Comparison of ENCODE assay signal across 28 mouse cellular contexts in genomic region chr12:99969906-99970305, GRCm38 (mm10). TPM values are rescaled to one million over a fixed set of nuclear protein-coding genes. Genes with fewer than 3 reads are reported as not detected.
"Had no signal": no experiment of that assay in that cellular context is flagged by ENCODE, and none has a peak within 500 bp of the region (broad histone marks: within the 10 kb centered on the region; RNA-seq: fewer than 3 reads in every experiment).

No protein-coding gene starts in this region.

- H3K27ac ChIP-seq: left cerebral cortex, adult 2 months; limb, embryonic 12.5 days; limb, embryonic 13.5 days; limb, embryonic 15.5 days; liver, embryonic 12.5 days; liver, embryonic 13.5 days; liver, embryonic 14.5 days; liver, embryonic 15.5 days; lung, embryonic 15.5 days; macrophage; midbrain, embryonic 10.5 days; midbrain, embryonic 12.5 days; midbrain, embryonic 13.5 days; midbrain, embryonic 15.5 days had no signal

- H3K36me3 ChIP-seq: limb, embryonic 12.5 days; limb, embryonic 13.5 days; limb, embryonic 15.5 days; liver, embryonic 12.5 days; liver, embryonic 13.5 days; liver, embryonic 15.5 days; lung, embryonic 15.5 days; midbrain, embryonic 10.5 days; midbrain, embryonic 12.5 days; midbrain, embryonic 13.5 days; midbrain, embryonic 15.5 days had no signal

- H3K4me3 ChIP-seq: left cerebral cortex, adult 2 months; limb, embryonic 12.5 days; limb, embryonic 13.5 days; limb, embryonic 15.5 days; liver, embryonic 12.5 days; liver, embryonic 13.5 days; liver, embryonic 15.5 days; lung, embryonic 15.5 days; megakaryocyte, embryonic 14.5 days; midbrain, embryonic 10.5 days; midbrain, embryonic 12.5 days; midbrain, embryonic 13.5 days; midbrain, embryonic 15.5 days; myocyte had no signal

- H3K9me3 ChIP-seq: limb, embryonic 12.5 days; limb, embryonic 13.5 days; limb, embryonic 15.5 days; liver, embryonic 12.5 days; liver, embryonic 13.5 days; liver, embryonic 15.5 days; lung, embryonic 15.5 days; midbrain, embryonic 12.5 days; midbrain, embryonic 13.5 days; midbrain, embryonic 15.5 days had no signal

- DNase-seq: left cerebral cortex, postnatal 4 days; liver; liver, embryonic 13.5 days; liver, postnatal 0 days; lung, adult 18-20 months; lung, adult 2 months; lung, embryonic 14.5 days; lung, postnatal 10 days; lung, postnatal 14 days; lung, postnatal 36 days; lung, postnatal 4 days; midbrain, embryonic 14.5 days had no signal

RNA-seq across cellular contexts. Expression of gene Kcnk13, which starts 5.6 kb away (rescaled TPM):
- total RNA-seq: megakaryocyte-erythroid progenitor cell, adult 5-6 weeks had no signal
